Mouse (Mus musculus): ENCODE measurements at regions not wholly inside any gene's neighbourhood (a gene's known extent, or its start where the extent isn't known, plus 50 kb on each side); places are given as distances from the start of the nearest gene placed in this dataset.

- DNase-seq (ENCODE audit: low spot score in 2 of 2): peak in 1 of 2 experiments; percentile 53
Measured at GRCm38 (mm10) chr6:7941786-7942185, 97.1 kb downstream of the C1galt1 start.

DNA sequence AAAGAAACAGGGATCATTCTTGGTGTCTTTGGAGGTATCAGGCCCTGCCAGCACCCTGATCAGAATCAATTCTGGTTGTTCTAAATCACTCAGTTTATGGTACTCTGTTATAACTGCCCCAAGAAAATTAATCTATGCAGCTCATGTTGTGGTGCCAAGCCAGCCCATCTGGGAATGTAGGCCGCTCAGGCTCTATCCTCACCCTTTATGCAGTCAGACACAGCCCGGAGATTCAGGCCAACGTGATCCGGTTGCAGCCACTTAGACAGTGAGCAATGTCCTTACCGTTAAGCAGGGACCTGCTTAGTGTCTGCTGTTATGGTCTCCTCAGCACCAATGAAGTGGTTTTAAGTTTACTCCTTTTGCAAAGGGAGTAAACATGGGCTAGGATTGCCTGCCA, 98.5 kb downstream of the C1galt1 start:
- DNase-seq (ENCODE audit: low spot score in 2 of 2): no peak

DNA sequence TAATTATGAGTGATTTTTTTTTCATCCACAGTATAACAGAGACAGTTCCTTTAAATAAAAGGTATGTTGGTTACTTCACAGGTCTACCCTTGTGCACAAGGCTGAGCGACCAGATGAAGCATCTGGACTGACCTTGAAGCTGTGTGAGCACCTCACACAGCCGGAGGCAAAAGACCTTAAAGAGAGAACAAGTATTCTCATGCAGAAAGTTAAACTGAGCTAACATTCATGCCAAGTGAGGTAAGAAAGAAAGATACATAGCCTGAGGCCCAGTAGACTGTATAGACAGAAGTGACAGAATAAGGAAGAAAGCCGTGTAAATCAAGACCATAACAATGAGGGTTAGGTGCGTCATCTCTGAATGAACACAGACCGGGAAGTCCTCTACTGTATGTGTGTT, 99.0 kb downstream of the C1galt1 start:
- no peak for DNase-seq (ENCODE audit: low spot score in 2 of 2)
